Mouse (Mus musculus) MN1 (cell line): ENCODE measurements around the gene Ptgfrn.

Experiments
- DNase-seq: peaks from one replicate; pipeline ENCODE4 v3.0.0-alpha.2; 2016; ENCODE audit warnings: low spot score

Ptgfrn gene

GRCm38 (mm10) chr3:101003575-101004356 lies 106.3 kb downstream of the Ptgfrn start:
- DNase-seq, result no peak

- no peak for DNase-seq
Observed at GRCm38 (mm10) chr3:100999732-101000131, 110.3 kb downstream of the Ptgfrn start.

GRCm38 (mm10) chr3:100998904-100999340 lies 111.2 kb downstream of the Ptgfrn start:
- DNase-seq, result peak; percentile 58

- DNase-seq, result peak; percentile 38
Observed at GRCm38 (mm10) chr3:100997785-100998570, 112.1 kb downstream of the Ptgfrn start.

- no peak for DNase-seq
Observed at GRCm38 (mm10) chr3:100994252-100994651, 115.8 kb downstream of the Ptgfrn start.

GRCm38 (mm10) chr3:100993718-100994117 lies 116.4 kb downstream of the Ptgfrn start:
- DNase-seq, result no peak

GRCm38 (mm10) chr3:100993158-100993557 lies 116.9 kb downstream of the Ptgfrn start:
- DNase-seq, result no peak
